Mouse (Mus musculus): Measurements from ENCODE around the gene Nop9.

Nop9 gene

GRCm38 (mm10) chr14:55769087-55769703, 23.7 kb downstream of the Nop9 start:
- no peak for DNase-seq (ENCODE audit: low spot score in 2 of 2)

- peak in 1 of 2 experiments; percentile 3 for DNase-seq (ENCODE audit: low spot score in 2 of 2)
These were observed 31.2 kb downstream of the Nop9 start for GRCm38 (mm10) chr14:55776711-55777110.

DNA sequence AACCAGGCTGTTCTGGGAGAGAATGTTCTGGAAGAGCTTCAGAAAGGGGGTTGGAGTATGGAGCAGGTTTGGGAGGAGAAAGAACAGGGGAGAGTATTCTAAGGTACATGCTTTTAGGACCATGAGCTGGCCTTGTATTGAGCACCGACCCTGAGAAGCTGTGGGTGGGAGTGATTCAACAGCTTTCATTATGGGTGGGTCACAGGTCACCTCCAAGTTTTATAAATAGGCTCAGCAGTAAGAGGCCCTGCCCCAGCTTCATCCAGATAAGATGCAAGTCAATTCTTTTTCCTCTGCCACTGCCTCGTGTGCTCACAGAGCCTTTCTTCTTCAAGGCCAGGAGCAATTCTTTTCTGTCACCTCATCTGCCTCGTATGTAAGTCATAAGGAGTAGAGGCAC, 31.7 kb downstream of the Nop9 start:
- peak in 1 of 2 experiments; percentile 6 for DNase-seq (ENCODE audit: low spot score in 2 of 2)

DNA sequence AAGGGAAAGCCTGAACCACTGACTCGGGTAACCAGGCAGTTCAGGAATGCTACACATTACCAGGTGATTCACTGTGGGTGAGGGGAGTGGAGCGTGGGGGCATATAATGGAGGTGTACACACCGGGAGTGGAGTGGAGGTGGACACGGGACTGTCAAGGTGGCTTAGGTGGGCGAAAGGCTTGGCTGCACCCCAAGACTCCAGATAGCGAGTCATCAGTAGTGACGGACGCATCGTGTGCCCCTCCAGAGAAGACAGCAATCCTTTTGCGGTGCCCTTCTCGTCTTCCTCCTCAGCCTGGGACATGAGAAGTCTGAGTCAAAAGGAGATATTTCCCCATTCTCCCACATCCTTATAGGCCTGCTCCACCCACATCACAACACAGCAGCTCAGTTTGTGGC, 32.3 kb downstream of the Nop9 start:
- peak in 1 of 2 experiments; percentile 11 for DNase-seq (ENCODE audit: low spot score in 2 of 2)

DNA sequence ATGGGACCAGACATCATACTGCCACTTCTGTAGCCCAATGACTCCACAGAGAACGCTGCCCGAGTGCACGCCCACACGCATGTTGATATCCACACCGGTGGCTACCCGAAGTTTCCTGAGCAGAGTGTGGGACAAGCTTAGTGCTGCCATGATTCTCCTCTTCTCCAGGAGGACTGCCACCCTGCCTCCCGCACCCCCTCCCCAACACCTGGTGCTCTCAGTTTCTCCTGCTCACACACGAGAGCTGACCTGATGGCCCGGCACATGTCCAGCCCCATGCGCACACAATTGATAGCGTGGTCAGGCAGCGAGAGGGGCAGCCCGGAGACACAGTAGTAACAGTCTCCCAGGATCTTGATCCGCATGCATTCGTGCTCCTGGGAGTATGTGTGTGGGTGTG, 33.2 kb downstream of the Nop9 start:
- DNase-seq (ENCODE audit: low spot score in 2 of 2) = peak; percentile 15 to 16

- DNase-seq (ENCODE audit: low spot score in 2 of 2) = peak in 1 of 2 experiments; percentile 20
These were observed 34.2 kb downstream of the Nop9 start for GRCm38 (mm10) chr14:55779656-55780055.

- DNase-seq (ENCODE audit: low spot score in 2 of 2) = peak in 1 of 2 experiments; percentile 15
These were observed 35.2 kb downstream of the Nop9 start for GRCm38 (mm10) chr14:55780736-55781135.

GRCm38 (mm10) chr14:55781310-55781709, 35.8 kb downstream of the Nop9 start:
- DNase-seq (ENCODE audit: low spot score in 2 of 2) = peak; percentile 62 to 66

DNA sequence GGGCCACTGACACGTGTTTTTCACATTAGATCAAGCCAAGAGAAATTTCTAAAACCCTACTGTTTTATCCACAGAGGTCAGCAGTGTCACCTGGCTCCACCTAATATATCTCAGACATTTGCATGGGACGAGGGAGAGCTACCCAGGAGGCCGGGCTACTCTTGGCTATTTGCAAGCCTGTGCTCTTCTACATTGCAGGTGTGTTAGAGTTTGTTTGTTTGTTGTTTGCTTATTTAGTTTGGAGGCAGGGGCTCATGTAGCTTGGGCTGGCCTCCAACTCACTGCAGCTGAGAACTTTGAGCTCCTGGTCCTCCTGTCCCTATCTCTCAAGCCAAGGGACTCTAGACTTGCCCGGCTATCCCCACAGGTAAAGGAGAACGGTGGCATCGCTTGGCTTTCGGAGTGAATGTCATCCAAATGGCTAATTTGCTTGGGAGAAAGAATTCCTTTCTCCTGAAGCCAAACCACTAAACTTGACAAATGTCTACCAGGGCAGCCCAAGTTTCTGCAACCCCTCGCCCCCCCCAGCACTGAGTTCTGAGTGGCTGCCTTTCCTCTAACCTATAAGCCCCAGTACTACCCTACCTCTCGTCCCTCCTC, 37.0 kb downstream of the Nop9 start:
- DNase-seq (ENCODE audit: low spot score in 2 of 2) = peak in 1 of 2 experiments; percentile 13

DNA sequence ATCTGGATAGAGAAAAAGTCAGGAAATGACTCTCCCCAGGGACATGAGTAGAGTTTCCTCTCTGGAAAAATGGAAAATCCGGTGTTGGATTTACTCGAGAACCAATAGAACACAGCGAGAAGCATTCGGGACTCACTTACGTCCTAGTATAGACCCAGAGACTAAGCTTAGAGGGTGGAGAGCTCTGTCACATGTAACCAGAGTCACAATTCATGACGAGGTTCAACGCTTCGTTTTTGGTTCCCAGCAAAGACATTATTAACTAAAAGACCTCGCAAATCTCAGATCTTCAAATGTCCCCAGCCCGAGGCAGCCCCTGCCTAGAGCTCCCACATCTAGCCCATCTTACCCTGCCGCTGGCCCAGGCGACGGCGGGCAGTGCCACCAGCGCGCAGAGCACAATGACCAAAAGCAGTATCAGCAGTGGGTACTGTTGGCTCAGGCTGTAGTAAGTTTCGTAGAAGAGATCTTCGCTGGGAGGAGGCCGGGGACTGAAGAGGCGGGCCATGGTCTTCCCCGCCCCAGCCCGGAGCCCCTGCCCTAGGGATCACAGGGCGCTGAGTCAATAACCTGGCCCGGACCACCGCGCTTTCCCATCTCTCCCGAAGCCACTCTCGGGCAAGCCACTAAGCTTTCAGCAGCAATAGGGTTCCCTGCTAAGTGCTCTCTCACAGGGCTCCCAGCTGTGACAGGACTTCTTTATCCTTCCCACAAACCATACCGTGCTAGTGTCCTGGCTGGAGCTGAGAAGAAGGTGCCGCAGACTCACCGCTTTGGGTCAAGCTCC, 37.9 kb downstream of the Nop9 start:
- DNase-seq (ENCODE audit: low spot score in 2 of 2) = peak in 1 of 2 experiments; percentile 23

DNA sequence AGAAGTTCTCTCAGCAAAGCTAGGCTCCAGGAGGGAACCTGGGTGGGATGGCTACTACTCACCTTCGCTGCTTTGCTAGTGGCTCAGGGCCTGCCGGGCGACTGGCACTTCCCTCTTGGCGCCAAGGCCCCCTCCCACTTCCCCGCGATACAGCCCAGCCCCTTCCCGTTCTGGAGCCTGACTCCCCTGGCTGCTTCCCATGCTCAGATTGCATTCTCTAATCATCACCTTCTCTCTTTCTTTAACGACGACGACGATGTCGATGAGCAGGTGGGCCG, 38.4 kb downstream of the Nop9 start, which contains the start of gene Adcy4:
Gene Adcy4 (minus strand): TSS at position 138 of the 278 bp plus-strand sequence.
- DNase-seq (ENCODE audit: low spot score in 2 of 2) = peak in 1 of 2 experiments; percentile 15

GRCm38 (mm10) chr14:55785195-55785594, 39.7 kb downstream of the Nop9 start:
- peak in 1 of 2 experiments; percentile 14 for DNase-seq (ENCODE audit: low spot score in 2 of 2)

GRCm38 (mm10) chr14:55787731-55788130, 42.2 kb downstream of the Nop9 start:
- peak in 1 of 2 experiments; percentile 17 for DNase-seq (ENCODE audit: low spot score in 2 of 2)

- peak in 1 of 2 experiments; percentile 17 for DNase-seq (ENCODE audit: low spot score in 2 of 2)
These were observed 43.0 kb downstream of the Nop9 start, which contains the start of gene Ripk3 for GRCm38 (mm10) chr14:55788256-55789050. TSS of gene Ripk3 (minus strand) at chr14:55788865.

GRCm38 (mm10) chr14:55793461-55793860, 48.0 kb downstream of the Nop9 start:
- no peak for DNase-seq (ENCODE audit: low spot score in 2 of 2)

- DNase-seq (ENCODE audit: low spot score in 2 of 2) = peak in 1 of 2 experiments; percentile 18
These were observed 48.5 kb downstream of the Nop9 start for GRCm38 (mm10) chr14:55793946-55794345.

DNA sequence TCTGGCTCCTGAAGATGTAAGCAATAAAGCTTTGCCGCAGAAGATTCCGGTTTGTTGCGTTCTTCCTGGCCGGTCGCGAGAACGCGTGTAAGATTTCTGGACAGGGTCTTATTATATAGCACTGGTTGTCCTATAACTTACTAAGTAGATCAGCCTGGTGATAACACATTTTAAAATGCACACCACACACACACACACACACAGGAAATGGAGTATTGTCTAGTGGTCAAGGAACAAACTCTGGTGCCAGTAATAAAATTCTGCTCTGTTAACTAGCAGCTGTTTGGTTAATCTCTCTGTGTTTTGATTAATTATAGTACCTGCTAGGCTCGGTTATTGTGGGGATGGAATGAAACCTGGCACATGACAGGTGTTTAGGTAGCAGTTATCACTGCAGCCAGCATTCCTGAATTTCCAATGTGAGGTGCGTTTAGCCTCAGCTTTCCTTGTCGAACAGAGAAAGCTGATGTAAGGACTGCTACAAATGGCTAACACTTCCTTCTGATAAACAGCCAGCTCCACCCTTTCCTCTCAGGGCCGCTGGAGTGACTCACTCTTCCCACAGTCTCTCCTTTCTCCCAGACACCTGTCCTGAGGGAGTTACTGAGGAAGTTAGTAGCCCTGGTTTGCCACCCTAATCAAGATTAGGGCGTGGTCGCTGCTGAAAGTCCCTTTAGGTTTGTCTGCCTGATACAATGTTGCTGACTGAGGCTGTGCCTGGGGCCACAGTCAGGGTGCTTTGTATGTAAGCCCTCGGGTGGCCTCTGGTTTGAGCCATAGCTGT, 50.1 kb downstream of the Nop9 start:
- DNase-seq (ENCODE audit: low spot score in 2 of 2) = peak in 1 of 2 experiments; percentile 7

Measured in right cerebral cortex, postnatal 10 days (tissue).